Mouse (Mus musculus) 3134 (cell line): ENCODE data around the gene Zmynd10.

ENCODE experiments used
- DNase-seq: peaks from one replicate; pipeline ENCODE4 v3.0.0-alpha.2; 2011; ENCODE audit warnings: low spot score; ENCODE audit not compliant: insufficient read length; ENCODE audit errors: extremely low read depth

The Zmynd10 gene

DNA sequence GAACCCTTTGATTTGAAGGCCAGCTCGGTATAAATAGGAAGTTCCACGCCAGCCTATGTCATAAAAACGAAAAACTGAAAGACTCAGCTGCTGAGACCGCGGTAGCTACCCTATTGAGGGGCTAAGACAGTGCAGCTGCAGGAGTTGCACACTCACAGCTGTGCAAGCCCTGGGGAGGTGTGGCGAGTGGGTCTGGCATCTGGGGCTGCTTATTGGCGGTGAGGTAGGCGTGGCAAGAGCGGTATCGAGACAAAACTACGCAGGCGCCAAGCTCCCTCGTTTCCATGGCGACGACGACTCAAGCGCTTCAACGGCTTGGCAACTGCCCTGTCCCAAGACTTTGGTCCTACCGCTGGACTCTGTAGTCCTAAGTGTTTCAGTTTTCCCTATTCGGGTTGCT, at the start of gene Zmynd10:
Gene Zmynd10 (plus strand): TSS at position 273 of the 400 bp plus-strand sequence.
- DNase-seq = no peak

DNA sequence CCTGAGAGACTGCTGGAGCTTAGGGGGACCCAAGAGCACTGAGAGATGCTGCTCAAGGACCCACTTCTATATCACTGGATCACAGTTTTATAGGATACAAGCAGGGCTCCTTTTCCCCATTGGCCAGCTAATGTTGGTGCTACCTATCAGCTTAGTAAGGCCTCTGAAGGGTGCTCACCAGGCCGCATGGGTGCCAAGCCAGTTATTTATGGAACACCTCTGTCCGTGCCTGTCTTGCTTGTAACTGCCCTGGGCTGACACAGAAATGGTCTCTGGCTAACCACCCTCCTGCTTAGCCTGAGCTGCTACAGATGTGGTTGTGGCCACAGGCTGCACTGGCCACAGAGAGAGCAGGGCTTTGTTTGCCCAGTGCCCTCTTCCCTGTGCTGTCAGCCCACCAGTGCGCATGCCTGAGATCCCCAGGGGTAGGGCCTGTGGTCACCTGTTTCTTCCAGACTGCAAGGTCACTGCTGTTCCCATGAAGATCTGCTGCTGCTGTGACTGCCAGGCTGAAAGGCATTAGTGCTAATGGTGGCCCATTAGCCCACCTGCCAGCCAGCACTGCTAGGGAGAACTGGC, 46.3 kb upstream of the Zmynd10 start:
- DNase-seq = no peak

DNA sequence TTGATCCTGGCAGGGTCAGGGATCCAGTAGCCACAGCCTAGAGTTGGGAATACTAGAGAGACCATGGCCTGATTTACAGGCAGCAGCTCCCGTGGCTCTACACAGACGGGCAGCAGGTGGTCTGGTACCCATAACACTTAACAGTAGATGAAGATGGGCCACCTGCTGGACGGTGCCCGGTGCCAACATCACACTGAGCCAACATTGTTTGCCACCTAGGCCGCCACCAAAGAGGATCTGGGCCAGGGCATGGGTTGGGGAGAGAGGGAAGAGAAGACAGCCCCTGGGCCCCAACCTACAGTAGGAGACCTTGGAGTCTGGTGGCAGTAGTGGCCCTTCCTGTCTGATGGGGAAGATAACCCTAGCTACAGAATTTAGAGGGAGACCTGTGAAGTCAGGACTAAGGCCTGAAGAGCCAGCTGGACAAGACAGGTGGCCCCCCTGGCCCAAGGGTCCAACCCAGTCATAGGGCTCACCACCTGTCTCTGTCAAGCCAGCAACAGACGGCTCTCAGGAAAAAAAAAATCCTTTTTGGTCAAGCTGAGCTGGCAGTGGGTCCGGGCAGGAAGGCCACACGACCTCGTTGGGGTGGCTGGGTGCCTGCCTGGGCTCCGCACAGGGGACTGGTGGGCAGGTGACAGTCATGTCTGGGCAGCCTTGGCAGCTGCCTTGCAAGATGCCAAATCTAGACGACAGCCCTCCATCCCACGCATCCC, 44.8 kb upstream of the Zmynd10 start:
- DNase-seq = no peak

DNA sequence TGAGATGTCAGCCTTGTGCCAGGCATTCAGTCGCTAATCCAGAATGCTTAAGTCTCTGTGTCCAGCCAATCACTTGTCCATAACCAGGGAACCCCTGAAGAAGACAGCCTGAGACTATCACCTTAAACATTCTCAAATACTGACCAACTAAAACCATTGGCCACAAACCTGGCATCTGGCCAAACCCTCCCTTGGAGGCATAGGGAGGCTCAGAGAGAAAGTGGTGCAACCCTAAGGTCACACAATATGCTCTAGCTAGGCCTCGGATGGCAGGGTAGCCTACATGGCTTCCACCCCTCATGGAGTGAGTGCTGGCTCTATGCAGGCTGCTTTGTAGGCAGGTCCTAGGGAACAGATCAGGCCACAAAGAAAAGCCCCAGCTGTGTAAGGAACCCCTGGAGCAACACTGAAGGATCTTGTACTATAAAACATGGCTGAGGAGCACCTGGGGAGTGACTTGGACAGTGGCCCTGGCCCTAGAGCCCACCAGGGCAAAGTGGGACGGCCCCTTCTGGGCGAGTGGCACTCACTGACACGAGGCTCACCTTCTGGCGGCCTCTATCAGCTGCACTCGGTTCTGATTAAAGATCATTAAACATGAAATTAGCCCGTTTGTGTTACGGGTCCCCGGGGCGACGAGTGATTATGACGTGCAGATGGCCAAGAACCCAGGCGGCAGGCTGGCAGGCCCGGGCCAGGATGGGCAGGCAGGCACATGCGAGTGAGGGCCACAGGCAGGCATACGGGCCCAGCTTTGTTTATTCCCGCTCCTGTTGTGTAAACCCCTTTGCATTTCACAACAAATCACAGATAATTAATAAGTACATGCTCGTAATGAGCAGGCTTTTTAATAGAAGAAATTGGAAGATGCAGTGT, 42.2 kb upstream of the Zmynd10 start:
- no peak for DNase-seq

DNA sequence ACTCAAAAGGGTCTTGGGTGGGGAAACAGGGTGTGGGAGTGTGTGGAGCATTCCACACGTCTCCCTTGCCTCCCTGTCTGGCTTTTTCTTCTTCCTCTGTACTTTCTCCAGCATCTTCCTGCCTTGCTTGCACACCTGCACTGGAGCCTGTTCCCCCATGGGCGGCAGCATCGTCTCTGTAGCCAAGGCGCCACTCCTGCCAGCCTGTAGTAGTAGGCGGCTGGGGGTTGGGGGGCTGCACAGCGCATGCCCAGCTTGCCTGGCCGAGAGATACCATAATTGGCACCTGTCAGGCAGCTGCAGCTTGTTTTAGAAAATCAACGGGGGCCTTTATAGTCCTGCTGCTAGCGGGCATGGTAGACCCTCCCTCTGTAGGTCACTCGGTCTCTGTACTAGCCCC, 38.8 kb upstream of the Zmynd10 start:
- DNase-seq = no peak

DNA sequence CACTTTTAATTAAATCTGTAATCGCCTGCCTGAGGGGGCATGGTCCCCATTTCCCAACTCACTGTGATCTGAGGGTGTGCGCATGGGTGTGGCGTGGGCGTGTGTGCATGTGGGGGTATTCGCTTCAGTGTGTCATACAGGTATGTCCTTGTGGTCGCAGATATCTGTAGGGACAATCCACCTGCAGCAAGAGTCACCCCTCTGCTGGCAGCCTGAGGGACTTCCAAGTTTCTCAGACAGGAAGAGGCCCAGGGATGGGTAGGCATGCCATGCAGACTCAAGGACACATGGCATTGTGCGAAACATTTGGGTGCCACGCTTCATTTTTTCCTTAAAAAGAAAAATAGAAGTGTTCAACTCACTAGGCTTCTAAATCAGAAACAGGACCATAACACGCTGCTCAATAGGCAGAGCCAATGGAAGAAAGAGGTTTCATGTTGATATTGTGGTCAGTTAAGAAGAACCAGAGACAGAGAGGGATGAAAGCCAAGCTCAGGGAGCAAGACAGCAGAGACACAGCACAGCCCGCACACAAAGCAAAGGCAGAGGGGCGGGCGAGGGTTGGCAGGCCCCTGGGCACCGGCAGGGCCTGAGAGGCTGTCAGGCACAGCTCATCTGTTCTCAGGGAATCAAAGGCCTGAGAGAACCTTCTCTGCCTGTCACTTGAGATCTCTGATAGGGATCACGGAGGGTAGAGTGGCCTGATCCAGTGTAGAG, 36.6 kb upstream of the Zmynd10 start:
- DNase-seq = no peak

DNA sequence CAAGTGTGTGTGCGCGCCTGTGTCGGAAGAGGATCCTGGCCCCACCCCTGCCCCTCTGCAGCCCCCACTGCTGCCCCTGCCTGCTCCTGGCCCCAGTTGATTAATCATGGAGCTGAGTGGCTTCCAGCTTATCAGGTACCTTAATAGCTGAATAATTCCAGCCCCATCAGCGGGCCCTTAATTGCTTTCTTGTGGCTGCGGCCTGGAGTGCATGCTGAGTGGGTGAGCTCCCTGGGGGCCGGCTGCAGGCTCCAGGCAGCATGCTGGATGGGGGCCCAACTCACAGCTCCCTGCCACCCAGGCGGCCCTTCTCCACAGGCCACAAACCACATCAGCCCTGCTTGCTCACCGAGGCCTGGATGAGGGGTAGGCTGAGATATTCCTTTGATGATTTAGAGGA, 35.7 kb upstream of the Zmynd10 start:
- no peak for DNase-seq

DNA sequence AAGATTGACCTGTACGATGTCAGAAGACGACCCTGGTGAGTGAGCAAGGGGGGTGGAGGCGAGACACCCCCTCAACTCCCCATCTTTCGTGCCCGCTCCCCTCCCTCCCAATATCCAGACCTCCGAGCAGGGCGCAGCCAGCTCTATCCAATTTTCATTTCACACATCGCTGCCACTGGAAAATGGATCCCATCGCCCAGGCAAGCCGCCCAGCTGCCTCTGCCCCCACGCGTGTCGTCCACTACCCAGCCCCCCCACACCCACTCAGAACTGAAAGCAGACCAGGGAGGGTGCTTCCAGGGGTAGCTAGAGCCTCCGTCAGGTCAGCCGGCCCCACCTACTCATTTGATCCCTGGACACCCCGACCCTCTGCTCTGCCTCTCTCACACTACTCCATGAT, 34.8 kb upstream of the Zmynd10 start:
- no peak for DNase-seq

GRCm38 (mm10) chr9:107514303-107514955, 32.7 kb upstream of the Zmynd10 start:
- DNase-seq = peak; percentile 28

- no peak for DNase-seq
Observed at GRCm38 (mm10) chr9:107520331-107520730, 26.8 kb upstream of the Zmynd10 start.

DNA sequence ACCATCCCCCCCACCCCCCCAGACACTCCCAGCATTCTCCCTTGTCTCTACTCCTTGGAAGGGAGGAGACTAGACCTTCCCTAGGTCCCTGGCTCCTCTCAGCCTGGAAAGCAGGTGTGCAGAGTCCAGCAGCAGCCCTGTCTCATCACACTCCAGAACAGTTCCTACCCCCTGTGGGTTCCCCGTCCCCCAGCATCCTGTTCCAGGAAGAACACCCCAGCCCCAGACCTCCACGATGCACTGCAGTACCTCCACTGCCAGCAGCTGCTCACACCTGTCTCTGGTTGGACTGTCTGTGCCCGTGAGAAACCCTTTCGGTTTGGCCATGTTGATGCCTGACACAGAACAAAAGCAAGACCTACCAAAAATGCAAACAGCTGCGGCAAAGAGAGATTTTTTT, 25.9 kb upstream of the Zmynd10 start:
- DNase-seq = no peak

- no peak for DNase-seq
Observed at GRCm38 (mm10) chr9:107521711-107522399, 25.2 kb upstream of the Zmynd10 start.

DNA sequence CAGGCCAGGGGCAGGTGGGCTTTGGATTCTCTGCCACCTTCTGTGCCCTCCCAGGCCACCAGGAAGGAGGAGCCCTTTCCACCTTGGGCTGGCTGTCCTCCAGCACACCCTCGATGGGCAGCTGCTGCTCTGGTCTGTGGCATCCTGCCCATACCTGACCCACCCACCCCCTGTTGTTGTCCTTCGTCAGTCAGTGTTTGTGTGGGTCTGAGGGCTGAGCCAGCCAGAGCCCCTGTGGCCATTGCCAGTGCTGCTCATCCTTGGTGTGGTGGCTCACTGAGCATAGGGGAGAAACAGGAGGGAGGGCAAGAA, 24.7 kb upstream of the Zmynd10 start:
- DNase-seq = no peak

DNA sequence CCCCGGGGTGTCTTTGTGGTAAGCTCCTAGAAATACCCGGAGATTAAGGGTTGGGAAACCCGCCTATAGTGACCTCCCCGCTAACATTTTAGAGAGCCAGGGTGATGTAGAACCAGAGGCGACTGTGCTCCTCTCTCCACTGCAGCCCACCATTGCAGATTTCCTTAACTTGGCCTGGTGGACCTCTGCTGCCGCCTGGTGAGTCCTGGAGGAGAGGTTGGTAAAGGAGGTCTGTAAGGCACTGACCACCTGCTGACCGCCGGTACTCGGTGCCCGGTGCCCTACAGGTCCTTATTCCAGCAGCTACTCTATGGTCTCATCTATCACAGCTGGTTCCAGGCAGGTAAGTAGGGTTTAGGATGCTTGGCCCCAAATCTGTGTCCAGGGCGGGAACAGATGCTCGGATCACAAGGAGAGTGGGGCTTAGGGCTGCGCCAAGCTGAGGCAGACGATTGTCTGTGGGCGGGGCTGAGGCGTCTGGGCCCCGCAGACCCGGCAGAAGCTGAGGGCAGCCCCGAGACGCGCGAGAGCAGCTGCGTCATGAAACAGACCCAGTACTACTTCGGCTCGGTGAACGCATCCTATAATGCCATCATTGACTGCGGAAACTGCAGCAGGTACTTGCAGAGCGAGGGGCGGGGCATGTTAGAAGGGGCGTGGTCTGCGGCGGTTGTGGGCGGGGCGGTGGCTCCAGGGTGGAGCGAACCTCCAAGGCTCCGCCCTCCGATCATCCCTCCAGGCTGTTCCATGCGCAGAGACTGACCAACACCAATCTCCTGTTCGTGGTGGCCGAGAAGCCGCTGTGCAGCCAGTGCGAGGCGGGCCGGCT, 20.7 kb upstream of the Zmynd10 start:
- DNase-seq = no peak

DNA sequence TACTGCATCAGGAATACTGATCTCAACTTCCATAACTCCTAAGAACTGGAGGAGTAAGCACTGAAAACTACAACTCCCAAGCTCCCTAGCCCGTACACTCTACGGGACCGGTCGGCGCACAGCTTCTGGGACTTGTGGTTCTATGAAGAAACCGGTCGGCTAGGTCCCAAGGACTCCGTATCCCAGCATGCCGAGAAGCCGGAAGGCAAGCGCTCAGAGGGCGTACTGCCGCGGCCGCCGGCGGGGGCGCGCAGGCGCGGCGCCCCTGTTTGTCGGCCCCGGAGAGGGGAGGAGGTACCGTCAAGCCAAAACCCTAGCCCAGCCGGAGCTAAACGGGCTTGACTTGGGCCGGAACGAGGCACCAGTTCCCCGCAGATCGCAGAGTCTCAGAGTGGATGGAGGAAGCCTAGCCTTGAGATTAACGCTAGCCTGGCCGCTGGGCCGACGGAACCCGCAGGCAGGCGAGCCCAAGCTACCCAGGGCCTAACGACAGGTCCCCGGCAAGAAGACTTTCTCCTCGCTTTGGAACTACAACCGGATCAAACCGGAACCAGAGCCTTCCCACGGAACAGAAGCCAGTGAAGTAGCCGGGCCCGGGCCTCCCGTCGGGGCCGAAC, 13.2 kb upstream of the Zmynd10 start, which contains the start of gene Tmem115:
Gene Tmem115 (plus strand): TSS at position 155 of the 617 bp plus-strand sequence.
- DNase-seq = peak; percentile 98

DNA sequence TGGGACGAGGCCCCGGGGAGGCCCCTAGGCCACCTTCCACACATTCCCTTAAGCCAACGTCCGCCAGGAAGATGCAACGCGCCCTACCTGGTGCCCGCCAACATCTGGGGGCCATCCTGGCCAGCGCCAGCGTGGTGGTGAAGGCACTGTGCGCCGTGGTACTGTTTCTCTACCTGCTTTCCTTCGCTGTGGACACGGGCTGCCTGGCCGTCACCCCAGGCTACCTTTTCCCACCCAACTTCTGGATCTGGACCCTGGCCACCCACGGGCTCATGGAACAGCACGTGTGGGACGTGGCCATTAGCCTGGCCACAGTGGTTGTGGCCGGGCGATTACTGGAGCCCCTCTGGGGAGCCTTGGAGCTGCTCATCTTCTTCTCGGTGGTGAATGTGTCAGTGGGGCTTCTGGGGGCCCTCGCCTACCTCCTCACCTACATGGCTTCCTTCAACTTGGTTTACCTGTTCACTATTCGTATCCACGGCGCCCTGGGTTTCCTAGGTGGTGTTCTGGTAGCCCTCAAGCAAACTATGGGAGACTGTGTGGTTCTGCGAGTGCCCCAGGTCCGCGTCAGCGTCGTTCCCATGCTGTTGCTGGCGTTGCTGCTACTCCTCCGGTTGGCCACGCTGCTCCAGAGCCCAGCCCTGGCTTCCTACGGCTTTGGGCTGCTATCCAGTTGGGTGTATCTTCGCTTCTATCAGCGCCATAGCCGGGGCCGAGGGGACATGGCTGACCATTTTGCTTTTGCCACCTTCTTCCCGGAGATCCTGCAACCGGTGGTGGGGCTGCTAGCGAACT, 12.5 kb upstream of the Zmynd10 start:
- peak; percentile 48 for DNase-seq

DNA sequence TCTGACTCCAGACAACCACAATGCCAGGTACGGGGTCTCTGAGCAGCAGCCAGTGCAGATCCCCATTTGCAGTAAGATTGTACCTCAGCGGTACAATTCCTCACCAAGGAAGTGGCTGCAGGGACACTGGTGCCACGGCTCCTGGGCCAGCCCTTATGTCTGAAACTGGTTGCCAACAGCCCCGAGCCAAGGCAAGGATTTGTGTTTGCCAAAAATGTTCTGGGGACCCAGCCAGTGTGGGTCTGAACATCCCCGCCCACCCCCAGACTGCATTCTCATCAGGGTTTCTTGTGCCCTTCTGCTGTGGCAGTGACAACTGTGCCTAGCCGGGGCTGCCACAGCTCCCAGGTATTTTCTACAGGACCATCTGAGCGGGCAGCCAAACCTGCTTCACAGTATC, 8.9 kb upstream of the Zmynd10 start:
- DNase-seq = no peak

- no peak for DNase-seq
Observed at GRCm38 (mm10) chr9:107538711-107539110, 8.4 kb upstream of the Zmynd10 start.
